Mouse (Mus musculus) megakaryocyte, embryonic 14.5 days (primary cell): ENCODE results near the gene Nrxn1.

Source experiments
- FLI1 ChIP-seq: IDR thresholded peaks from 2 replicates; pipeline ENCODE4 v1.6.1; 2012; ENCODE audit warnings: low read length, inconsistent platforms, mixed read lengths
- GATA1 ChIP-seq: IDR thresholded peaks from 3 replicates; pipeline ENCODE4 v1.6.1; 2012; ENCODE audit warnings: mixed read lengths, low read length, inconsistent platforms, borderline replicate concordance

DNA sequence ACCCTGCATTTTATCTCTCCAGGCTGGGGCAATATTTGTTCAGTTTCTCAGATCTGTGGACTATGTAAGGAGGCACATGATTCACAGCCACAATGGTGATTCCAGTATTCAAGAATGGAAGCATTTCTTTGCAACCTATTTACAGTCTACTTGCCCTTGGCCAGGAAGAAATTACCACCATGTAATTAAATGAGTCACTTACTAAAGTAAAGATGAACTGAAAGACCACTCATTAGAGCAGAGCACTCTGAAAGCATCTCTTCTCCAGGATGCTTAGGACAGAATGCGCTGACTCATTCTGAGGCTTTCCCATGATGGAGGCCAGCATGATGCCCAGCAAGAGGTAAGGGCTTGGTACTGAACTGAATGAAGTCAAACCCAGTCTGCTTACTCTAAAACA lies 277.6 kb downstream of the Nrxn1 start:
- TF ChIP-seq FLI1 (no peak), GATA1 (no peak)
